Mouse (Mus musculus) neutrophil, adult 5-6 weeks (primary cell): Measurements from ENCODE around the gene Fam92b. TPM values are rescaled to one million over a fixed set of nuclear protein-coding genes. Genes with fewer than 3 reads are reported as not detected.

ENCODE experiments used
- ATAC-seq: fragments of 151-379, 151-347 bp; 2 replicates; pipeline ENCODE4 v1.8.0; 2017; ENCODE audit warnings: mild to moderate bottlenecking, moderate TSS enrichment; ENCODE audit not compliant: insufficient number of reproducible peaks, poor library complexity, low FRiP score, severe bottlenecking; ENCODE audit errors: extremely low read depth
- total RNA-seq: library from RNA; stranded (forward); fragments of 200-1000 nt; gene quantifications from 2 replicates; pipeline ENCODE4 v1.2.3, GENCODE M21; 2017

Gene Fam92b
- total RNA-seq, 1 experiment from 2014 or later = not detected

DNA sequence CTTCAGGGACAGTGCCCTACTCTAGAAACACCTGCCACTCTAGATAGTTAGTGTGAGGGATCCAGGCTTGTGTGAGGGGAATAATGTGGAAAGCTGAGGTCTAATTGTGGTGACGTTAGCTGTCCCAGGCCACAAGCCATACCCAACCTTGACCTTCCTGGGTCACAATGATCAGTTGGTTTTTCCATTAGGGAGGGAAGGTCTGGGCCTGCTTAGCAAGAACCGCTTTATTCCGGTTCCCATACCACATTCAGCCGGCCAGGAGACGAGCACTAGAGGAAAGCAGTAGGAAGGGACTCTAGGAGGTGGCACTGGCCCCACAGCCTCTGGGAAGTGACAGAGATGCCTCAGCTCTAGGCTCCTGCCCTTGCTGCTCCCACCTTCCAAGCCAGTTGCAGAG is 13.2 kb downstream of the Fam92b start:
- no peak for ATAC-seq

GRCm38 (mm10) chr8:120163376-120163775 is 13.9 kb downstream of the Fam92b start:
- no peak for ATAC-seq

DNA sequence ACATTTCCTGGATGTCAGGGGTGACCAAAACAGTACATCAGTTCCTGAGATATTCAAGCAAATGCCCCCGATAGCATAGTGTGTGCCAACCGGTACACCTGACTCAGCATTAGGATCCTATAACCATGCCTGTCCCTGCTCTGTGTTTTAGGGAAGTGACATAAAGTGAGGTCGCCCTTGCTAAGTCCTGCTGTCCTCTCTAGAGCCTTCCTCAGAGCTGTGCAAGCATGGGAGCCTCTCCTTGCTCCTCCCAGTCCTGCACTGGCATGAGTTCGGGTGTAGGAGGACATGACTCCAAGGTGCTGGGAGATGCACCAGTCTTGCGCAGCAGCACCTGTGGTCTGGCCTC is 14.9 kb downstream of the Fam92b start:
- ATAC-seq = no peak

DNA sequence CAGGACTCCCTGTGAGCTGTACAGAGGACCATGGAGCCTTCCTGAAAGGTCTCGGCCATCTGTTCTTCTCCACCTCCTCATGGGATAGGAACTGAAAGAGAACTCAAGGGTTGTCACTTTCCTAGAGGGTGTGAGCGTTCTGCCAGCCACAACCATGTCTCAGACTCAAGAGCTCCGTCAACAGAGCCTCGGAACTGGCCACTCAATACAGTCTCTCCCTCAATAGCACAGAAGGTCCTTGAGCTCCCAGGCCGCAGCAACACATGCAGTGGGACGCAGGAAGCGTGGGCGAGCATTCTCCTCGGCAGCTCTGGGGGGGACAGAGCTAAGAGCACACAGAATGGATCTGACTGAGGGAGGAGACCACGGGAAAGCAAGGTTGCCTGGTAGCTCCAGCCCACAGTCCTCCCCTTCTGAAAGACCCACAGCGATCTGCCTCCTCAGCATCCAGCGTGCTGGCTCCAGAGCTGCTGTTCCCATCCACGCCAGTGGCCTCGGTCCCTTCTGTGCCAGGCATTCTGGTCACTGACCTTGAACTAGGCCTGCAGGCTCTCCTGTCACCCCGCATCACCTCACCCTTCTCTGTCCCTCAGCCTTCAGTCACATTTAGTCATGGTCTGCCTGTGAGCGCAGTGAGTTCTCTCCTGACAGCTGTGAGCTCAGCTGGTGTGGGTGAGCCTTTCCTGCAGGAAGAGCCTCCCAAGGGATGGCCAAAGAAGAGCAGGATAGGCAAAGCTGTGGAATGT is 15.4 kb downstream of the Fam92b start:
- no peak for ATAC-seq

DNA sequence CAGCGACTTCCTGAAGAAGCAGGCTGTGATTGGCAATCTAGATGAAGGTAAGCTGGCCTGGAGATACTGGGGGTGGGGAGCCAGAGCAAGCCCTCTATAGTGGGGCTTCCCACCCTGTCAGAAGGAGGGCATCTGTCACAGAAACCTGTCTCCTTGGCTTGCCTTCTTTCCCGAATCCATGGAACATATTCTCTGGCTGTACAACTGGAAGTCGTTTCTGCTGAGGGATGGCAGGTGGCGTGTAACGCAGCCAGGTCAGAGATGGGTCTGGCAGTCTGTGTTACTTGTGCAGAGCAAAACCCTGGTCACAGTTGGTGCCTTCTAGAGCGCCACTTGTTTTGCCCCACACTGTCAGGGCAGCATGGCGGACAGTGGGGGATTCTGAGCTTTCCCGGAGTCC is 16.9 kb downstream of the Fam92b start:
- no peak for ATAC-seq

GRCm38 (mm10) chr8:120152636-120153035 is 24.6 kb downstream of the Fam92b start:
- peak; percentile 10; the same call in 1 of the 2 replicates for ATAC-seq

DNA sequence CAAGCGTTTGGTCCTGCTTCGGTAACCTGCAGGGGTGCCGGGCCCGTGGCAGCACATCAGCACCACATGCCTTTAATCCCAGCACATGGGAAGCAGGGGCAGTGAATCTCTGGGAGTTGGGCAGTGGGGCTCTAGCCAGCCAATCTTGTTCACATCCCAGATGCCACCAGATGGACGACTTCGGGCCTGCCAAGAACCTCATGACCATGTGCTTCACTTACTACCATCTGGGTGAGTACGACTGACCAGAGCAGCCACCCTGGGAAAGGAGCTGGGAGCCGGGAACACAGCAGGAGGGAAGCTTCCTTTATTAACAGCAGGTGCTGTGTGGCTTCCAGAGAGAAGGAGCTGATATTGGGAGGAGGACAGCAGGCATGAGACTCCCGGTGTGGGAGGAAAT is 26.1 kb downstream of the Fam92b start:
- ATAC-seq = no peak

DNA sequence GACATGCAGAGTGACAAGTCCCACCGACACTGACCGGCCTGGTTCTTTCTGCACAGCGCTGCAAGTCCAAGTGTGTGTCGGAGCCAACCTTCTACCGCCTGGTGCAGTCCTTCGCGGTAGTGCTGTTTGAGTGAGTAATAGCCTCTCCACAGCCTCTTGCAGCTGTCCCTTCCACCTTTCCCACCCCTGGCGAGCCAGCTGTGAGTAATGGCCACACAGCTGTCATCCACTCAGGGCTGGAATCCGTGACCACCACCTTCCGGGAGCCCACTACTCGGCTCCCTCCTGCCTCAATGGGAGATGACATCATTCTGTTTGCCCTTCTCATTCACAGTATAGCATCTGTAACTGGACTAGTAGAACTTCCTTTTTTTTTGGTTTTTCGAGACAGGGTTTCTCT is 27.2 kb downstream of the Fam92b start:
- ATAC-seq = no peak

DNA sequence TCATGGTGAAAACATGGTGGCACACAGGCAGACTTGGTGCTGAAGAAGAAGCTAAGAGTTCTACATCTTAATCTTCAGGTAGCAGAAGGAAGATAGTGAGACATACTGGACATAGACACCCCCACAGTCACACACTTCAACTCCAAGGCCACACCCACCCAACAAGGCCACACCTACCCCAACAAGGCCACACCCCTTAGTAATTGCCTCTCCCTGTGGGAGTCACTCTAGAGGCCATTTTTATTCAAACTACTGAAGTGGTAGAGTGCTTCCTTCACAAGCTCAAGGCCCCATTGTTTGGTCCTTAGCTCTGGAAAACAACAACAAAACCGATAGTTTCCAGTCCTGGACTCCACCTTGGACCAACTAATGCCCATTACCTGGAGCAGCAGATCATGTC is 31.2 kb downstream of the Fam92b start:
- ATAC-seq = no peak

DNA sequence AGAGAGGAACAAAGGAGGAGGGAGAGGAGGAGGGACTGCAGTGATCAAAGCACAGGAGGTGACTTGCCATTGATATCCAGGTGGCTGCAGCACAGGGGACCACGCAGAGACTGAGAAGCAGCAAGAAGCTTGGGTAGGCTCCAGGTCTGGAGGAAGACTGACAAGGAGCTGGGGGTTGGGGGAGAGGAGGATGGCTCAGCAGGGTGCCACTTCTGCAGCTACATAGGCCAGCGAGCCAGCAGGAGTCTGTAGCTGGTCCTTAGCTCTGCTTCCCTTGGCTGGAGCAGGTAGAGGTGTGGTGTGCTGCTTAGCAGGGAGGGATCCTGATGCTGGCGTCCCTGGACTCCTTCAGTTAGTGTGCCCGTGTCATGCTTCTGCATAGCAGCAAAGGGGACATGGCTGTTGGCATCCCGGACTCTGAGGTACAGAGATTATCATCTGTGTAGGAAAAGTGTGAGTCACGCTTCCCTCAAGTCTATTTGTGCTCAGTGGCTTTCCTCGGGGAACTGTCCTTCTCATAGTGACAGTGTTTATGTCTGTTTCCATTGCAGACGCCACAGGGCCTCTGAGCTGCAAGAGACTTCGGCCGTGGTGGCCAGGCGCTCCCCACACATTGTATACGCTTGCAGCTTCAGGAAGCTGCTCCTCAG is 32.5 kb downstream of the Fam92b start:
- ATAC-seq = no peak

- no peak for ATAC-seq
Observed at GRCm38 (mm10) chr8:120143911-120144651, 33.2 kb downstream of the Fam92b start.

DNA sequence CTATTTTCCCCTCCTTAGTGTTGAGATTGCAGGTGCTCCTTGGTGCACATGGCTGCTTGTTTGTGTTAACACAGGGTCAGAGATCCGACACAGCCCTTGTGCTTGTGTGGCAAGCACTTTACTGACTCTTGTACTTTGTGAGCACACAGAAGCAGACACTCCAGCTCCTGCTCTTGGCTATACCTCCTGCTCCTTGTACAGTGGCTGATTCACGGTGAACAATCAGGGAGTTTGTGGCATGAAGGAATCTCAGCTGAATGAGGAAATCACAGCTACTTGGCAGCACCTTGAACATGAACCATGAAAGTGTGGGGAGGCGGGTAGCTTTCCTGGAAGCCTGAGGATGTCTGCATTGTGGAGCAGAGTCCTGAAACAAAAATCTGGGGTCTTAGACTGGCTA is 36.5 kb downstream of the Fam92b start:
- no peak for ATAC-seq

GRCm38 (mm10) chr8:120138958-120139357 is 38.3 kb downstream of the Fam92b start:
- ATAC-seq = no peak

DNA sequence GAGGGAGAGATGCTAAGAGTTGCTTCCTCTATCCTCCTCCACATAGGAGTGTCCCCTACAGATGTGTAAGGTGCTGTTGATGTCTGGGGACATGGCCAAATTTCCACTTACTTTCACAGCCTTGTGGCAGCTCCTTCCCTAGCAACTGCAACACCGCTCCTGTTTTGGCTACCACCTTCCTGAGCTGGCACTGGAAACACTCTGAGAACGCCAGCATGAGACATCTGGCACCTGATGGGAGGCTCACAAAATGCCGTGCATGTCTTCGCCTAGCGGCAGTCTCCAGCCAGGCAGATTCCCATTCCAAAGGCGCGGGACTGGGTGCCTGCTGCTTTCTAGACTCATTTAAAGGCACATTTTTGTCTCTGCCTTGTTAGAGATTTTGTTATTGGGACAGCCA is 40.6 kb downstream of the Fam92b start:
- ATAC-seq = no peak

DNA sequence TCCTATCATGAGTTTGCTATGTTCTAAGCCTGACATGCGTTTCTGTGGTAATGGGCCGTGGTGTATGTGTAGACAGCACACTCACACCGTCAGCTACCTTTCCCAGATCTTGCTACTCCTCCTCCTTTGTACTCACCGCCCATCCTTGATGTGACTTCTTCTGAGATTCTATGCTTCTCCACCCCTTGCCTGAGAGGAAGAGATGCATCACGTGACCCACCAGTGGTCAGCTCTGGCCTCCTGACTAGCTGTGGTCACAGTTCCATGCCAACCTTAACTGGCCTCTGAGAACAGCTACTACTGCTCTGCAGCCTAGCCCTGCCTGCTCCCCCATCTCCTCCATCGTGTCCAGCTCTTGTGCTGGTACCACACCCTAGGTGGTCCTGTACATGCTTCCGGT is 41.6 kb downstream of the Fam92b start:
- ATAC-seq = no peak

GRCm38 (mm10) chr8:120133169-120133568 is 44.1 kb downstream of the Fam92b start:
- no peak for ATAC-seq

DNA sequence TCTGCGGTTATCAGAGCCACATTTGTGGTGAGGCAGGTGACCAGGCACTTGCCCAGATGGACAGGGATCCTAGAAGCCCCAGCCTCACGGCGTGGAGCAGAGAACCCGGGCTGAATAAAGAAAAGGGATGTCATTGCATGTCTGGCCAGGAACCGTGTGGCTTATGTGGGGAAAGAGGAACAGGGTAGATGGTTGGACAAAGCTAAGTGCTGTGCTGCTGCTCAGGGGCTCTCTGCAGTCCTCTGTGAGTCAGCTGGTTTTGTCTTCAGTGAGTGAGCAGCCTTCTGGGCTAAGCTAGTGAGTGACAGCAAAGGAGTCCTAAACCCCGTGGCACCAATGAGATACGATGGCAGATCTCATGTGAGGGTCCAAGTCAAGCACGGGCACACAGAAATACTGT is 46.1 kb downstream of the Fam92b start:
- ATAC-seq = peak; percentile 52

GRCm38 (mm10) chr8:120129547-120129946 is 47.7 kb downstream of the Fam92b start:
- ATAC-seq = no peak

GRCm38 (mm10) chr8:120126357-120127161 is 50.7 kb downstream of the Fam92b start:
- ATAC-seq = no peak
